Mouse (Mus musculus) G1E (cell line): ENCODE results near the gene Vax2. TPM values are rescaled to one million over a fixed set of nuclear protein-coding genes. Genes with fewer than 3 reads are reported as not detected.

Source experiments
- ATAC-seq: 2 replicates; pipeline ENCODE4 v1.8.0; 2016; ENCODE audit warnings: mild to moderate bottlenecking; ENCODE audit not compliant: insufficient number of reproducible peaks, poor library complexity, low FRiP score, severe bottlenecking; ENCODE audit errors: extremely low read depth
- DNase-seq: peaks from one replicate; pipeline ENCODE4 v3.0.0; 2012; ENCODE audit warnings: low spot score
- H3K27me3 ChIP-seq: 2 replicates; pipeline ENCODE4 v1.6.1; 2012; ENCODE audit warnings: mild to moderate bottlenecking, low read length, inconsistent platforms; ENCODE audit not compliant: insufficient read depth
- H3K36me3 ChIP-seq: replicated peaks from 2 replicates; pipeline ENCODE3; 2012; ENCODE audit warnings: mild to moderate bottlenecking, inconsistent platforms
- H3K4me1 ChIP-seq: 2 replicates; pipeline ENCODE4 v1.6.1; 2012; ENCODE audit warnings: low read depth, low read length, inconsistent platforms, mixed read lengths; ENCODE audit not compliant: insufficient read depth
- H3K4me3 ChIP-seq: 2 replicates; pipeline ENCODE4 v1.5.1; 2012; ENCODE audit warnings: low read depth, mild to moderate bottlenecking, inconsistent platforms, low read length, moderate library complexity, mixed read lengths
- H3K9me3 ChIP-seq: replicated peaks from 2 replicates; pipeline ENCODE4 v1.6.1; 2012; ENCODE audit warnings: inconsistent platforms
- CTCF ChIP-seq: IDR thresholded peaks from 2 replicates; pipeline ENCODE4 v1.5.1; 2012; ENCODE audit warnings: low read depth, low read length, inconsistent platforms, mixed read lengths
- GATA1 ChIP-seq: IDR thresholded peaks from 2 replicates; pipeline ENCODE4 v1.6.1; 2012; ENCODE audit warnings: borderline replicate concordance, low read length, inconsistent platforms, mixed read lengths
- GATA2 ChIP-seq: IDR thresholded peaks from 2 replicates; pipeline ENCODE4 v1.6.1; 2012; ENCODE audit warnings: low read depth, low read length, inconsistent platforms, borderline replicate concordance
- POLR2AphosphoS5 ChIP-seq: IDR thresholded peaks from 2 replicates; pipeline ENCODE4 v1.6.1; 2012; ENCODE audit warnings: low read depth, low read length, inconsistent platforms; ENCODE audit not compliant: insufficient replicate concordance
- TAL1 ChIP-seq: conservative IDR thresholded peaks from 2 replicates; pipeline ENCODE4 v1.6.1; 2012; ENCODE audit warnings: low read depth, low read length, inconsistent platforms, mixed read lengths
- polyA plus RNA-seq: library from polyadenylated mRNA; stranded (reverse); fragments of >175 nt; gene quantifications from 2 replicates; pipeline ENCODE4 v1.2.3, GENCODE M21; 2012
- total RNA-seq, 2 experiments: library from RNA; stranded (forward) in 1 of 2; stranded (reverse) in 1 of 2; fragments of 200-1000 nt in 1 of 2; fragments of >200 nt in 1 of 2; fragmentation: Nextera tagmentation in 1 of 2; gene quantifications; 2 replicates each; pipeline ENCODE4 v1.2.3; 2014 to 2017

Gene Vax2
- total and polyA plus RNA-seq, 3 experiments, result not detected

GRCm38 (mm10) chr6:83768485-83768884 lies 57.4 kb downstream of the Vax2 start:
- H3K27me3 ChIP-seq, result peaks cover 7% of the 10 kb centered on the region; the same call in 1 of the 2 replicates
- no peak overlapping the region for H3K4me3 ChIP-seq
- DNase-seq (no peak), ATAC-seq (no peak)
- no peak for TF ChIP-seq GATA2
- TF ChIP-seq GATA1, result no peak
- no peak for TF ChIP-seq CTCF
- TF ChIP-seq TAL1, result no peak
- TF ChIP-seq POLR2AphosphoS5, result no peak
- peaks cover 67% of the 10 kb centered on the region for H3K36me3 ChIP-seq
- H3K9me3 ChIP-seq, result no peaks in the 10 kb centered on the region
- H3K4me1 ChIP-seq, result peaks cover 26% of the 10 kb centered on the region

GRCm38 (mm10) chr6:83774126-83774525 lies 63.1 kb downstream of the Vax2 start:
- Histone ChIP-seq H3K36me3 (peaks cover 53% of the 10 kb centered on the region), H3K9me3 (no peaks in the 10 kb centered on the region), H3K27me3 (0 out of 2 replicates have a peak, but pooled peaks cover 2% of the 10 kb centered on the region), H3K4me3 (peak overlapping the region; percentile 82), H3K4me1 (peaks cover 54% of the 10 kb centered on the region)
- no peak for ATAC-seq
- DNase-seq, result peak; percentile 64
- no peak for TF ChIP-seq GATA1
- TF ChIP-seq TAL1, result no peak
- no peak for TF ChIP-seq POLR2AphosphoS5
- no peak for TF ChIP-seq GATA2
- TF ChIP-seq CTCF, result no peak

- Histone ChIP-seq H3K36me3 (peaks cover 45% of the 10 kb centered on the region), H3K4me3 (peak overlapping the region; percentile 82), H3K4me1 (peaks cover 53% of the 10 kb centered on the region), H3K27me3 (0 out of 2 replicates have a peak, but pooled peaks cover 2% of the 10 kb centered on the region), H3K9me3 (no peaks in the 10 kb centered on the region)
- ATAC-seq (peak; percentile 10), DNase-seq (peak; percentile 68)
- TF ChIP-seq POLR2AphosphoS5, result no peak
- no peak for TF ChIP-seq GATA2
- no peak for TF ChIP-seq TAL1
- TF ChIP-seq GATA1, result no peak
- TF ChIP-seq CTCF, result no peak
Measured at GRCm38 (mm10) chr6:83774781-83775563, 63.9 kb downstream of the Vax2 start.

DNA sequence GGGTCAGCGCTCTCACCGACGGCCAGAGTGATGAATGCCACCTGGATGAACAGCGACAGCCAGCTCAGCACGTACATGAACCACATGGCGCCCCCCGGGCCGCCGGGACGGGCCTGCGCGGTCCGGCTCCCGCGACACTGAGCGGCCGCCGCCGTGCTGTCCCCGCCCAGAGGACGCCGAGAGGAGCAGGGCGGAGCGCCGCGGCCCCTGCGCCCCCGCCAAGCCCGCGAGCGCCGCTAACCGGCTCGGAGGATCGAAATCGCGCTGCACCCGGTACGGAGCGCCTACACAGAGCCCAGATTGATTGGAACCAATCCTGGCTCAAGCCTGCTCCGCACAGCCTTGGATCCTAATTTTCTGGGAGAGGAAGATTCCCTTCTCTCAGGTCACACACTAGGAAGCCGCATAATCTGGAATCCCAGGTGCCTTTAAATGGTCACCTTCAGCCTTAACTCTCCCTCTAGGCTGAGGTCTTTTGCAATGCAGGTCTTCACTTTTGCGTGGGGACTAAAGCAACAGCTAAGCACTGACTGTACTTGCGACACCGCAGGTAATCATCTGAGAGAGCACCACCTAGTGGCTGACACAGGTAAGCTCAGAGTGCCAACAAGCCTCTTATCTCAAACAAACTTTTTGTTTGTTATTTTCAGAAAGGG lies 64.7 kb downstream of the Vax2 start, which contains the start of gene Tex261:
Gene Tex261, minus strand, starts transcription at position 176 of the 656 bp plus-strand sequence.
- DNase-seq (peak; percentile 92), ATAC-seq (peak; percentile 51)
- peaks cover 54% of the 10 kb centered on the region for H3K4me1 ChIP-seq
- no peak for TF ChIP-seq TAL1
- TF ChIP-seq CTCF, result peak; percentile 78
- H3K9me3 ChIP-seq, result no peaks in the 10 kb centered on the region
- H3K36me3 ChIP-seq, result peaks cover 37% of the 10 kb centered on the region
- H3K4me3 ChIP-seq, result peak within 1 kb of the TSS; percentile 82
- peaks cover 7% of the 10 kb centered on the region for H3K27me3 ChIP-seq

DNA sequence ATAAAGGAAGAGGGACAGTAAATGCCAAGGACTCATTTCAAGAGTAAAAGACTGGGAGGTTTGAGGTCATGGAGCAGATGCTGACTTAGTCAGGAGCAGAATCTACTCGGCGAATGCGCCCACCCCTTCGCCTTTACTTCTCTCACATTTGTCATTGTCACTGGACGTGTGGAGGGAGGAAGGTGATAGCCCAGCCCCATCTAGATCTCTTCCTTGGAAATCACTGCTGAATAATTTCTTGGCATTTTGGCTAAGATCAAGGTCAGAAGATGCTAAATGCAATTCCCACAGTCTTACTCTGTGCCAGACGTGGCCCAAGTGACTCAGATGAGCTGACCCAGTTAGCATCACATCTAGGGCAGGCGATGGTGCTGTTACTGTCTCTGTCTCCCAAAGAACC lies 67.2 kb downstream of the Vax2 start:
- peaks cover 45% of the 10 kb centered on the region for H3K4me1 ChIP-seq
- peaks cover 12% of the 10 kb centered on the region for H3K36me3 ChIP-seq
- no peak for ATAC-seq
- no peak overlapping the region for H3K4me3 ChIP-seq
- no peak for DNase-seq
- H3K9me3 ChIP-seq, result no peaks in the 10 kb centered on the region
- H3K27me3 ChIP-seq, result peaks cover 13% of the 10 kb centered on the region
- TF ChIP-seq POLR2AphosphoS5 (no peak), CTCF (no peak), GATA1 (no peak), GATA2 (no peak), TAL1 (no peak)

- Histone ChIP-seq H3K4me3 (no peak overlapping the region), H3K9me3 (no peaks in the 10 kb centered on the region), H3K27me3 (peaks cover 18% of the 10 kb centered on the region), H3K36me3 (peaks cover 4% of the 10 kb centered on the region), H3K4me1 (peaks cover 38% of the 10 kb centered on the region)
- DNase-seq (peak; percentile 34), ATAC-seq (no peak)
- TF ChIP-seq GATA1 (no peak), TAL1 (no peak), CTCF (peak; percentile 59), GATA2 (no peak), POLR2AphosphoS5 (no peak)
Measured at GRCm38 (mm10) chr6:83779026-83779425, 68.0 kb downstream of the Vax2 start.
